Mouse (Mus musculus) right cerebral cortex, adult 18-20 months (tissue): ENCODE data around the gene Pld6.

Source experiments
- DNase-seq: peaks from one replicate; pipeline ENCODE4 v3.0.0; 2022; ENCODE audit warnings: mixed read lengths

Gene Pld6

GRCm38 (mm10) chr11:59787199-59787781 is at the start of gene Pld6:
TSS of gene Pld6 (minus strand) at chr11:59787645.
- peak; percentile 40 for DNase-seq

DNA sequence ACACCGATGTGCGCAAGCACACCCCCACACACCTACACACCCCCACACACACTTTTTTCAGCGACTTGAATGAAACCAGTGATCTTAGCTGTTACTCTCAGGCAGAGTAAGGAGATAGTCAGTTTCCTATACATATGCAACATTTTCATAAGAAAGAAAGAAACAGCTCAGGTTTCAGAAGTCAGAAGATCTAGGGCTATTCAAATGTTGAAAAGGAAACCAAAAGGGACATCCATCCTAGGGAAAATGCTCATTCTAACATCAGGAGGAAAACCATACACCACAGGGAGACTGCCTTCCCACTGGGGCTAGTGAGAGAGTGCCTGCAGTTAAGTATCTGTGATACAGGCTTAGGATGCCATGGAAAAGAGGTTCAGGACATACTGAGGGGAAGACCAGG is 34.2 kb upstream of the Pld6 start:
- DNase-seq, result no peak

DNA sequence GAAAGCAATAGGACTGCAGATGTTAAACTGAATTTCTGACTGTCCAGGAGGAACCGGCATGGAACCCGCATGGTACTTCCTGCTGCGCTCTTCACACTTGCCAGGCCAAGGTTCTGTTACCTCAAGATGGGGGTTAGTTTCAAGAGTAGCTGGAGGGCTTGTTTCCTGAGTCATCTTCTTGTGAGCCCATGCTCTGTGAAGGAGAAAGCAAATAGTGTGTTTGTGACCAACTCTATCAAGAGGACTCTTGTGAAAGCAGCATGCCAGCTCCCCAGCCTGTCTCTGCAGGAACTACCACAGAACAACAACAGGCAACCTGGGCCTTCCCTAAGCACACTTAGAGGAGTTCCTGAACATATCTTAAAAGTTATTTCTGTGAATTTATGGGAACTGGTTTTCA is 30.5 kb upstream of the Pld6 start:
- no peak for DNase-seq

- DNase-seq, result no peak
Measured at GRCm38 (mm10) chr11:59815482-59816065, 28.1 kb upstream of the Pld6 start.

- DNase-seq, result no peak
Measured at GRCm38 (mm10) chr11:59814936-59815335, 27.5 kb upstream of the Pld6 start.

DNA sequence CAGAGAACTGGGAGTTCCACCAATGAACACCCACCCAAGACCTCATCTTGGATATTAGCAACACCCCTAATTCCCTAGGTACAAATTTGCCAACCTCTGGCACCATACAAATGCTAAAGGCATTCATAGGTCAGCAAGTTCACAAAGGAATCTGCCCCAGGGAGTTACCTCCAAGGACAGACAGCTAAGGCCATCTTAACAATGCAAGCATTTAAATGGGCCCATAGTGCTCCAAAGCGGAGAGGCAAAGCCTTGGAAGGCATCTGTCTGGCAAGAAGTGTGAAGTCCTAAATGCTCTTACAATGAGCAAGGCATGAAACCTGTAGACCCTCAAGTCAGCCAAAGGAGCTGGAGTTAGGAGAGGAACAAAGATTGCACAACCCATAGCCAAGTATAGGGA is 26.9 kb upstream of the Pld6 start:
- no peak for DNase-seq

DNA sequence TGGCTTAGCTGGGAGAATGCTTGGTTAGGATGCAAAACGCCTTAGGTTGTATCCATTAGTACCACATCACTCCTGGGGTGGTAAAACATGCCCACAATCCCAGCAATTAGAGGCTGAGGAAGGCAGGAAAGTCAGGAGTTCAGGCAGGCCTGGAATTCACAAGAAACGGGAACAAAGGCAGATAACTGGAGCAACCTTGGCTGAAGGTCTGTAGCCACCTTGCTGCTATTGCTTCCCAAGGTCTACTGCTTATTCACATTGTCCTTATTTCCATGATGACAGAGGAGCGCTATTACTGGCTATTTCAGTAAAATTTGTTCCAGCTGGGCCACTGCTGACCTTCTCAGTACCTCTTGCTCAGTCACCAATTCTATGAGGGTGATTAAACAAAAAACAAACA is 25.8 kb upstream of the Pld6 start:
- DNase-seq, result no peak

GRCm38 (mm10) chr11:59811211-59811610 is 23.8 kb upstream of the Pld6 start:
- no peak for DNase-seq

DNA sequence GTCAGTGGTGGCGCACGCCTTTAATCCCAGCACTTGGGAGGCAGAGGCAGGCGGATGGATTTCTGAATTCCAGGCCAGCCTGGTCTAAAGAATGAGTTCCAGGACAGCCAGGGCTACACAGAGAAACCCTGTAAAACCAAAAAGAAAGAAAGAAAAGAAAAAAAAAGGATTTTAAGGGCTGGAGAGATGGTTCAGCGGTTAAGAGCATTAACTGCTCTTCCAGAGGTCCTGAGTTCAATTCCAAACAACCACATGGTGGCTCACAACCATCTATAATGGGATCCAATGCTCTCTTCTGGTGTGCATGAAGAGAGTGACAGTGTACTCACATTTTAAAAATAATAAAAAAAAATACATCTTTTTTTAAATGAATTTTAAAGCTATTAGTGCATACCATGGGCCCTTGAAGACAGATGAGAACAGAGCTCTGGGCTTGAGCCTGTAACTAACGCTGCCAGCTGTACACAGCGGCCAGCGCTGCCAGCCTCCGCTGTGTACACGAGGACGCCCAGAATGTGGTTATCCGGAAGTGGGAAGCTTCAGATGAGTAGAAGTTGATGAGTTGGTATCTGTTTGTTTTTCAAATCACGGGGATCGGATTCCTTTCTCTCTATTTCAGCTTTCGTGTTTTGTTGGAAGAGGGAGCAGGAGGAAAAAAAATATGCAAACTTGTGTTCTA is 23.2 kb upstream of the Pld6 start:
- DNase-seq, result no peak

- DNase-seq, result peak; percentile 86
Measured at GRCm38 (mm10) chr11:59809670-59810474, 22.4 kb upstream of the Pld6 start, which contains the start of gene Flcn. TSS of gene Flcn (minus strand) at chr11:59810016.

- no peak for DNase-seq
Measured at GRCm38 (mm10) chr11:59809071-59809669, 21.7 kb upstream of the Pld6 start.

DNA sequence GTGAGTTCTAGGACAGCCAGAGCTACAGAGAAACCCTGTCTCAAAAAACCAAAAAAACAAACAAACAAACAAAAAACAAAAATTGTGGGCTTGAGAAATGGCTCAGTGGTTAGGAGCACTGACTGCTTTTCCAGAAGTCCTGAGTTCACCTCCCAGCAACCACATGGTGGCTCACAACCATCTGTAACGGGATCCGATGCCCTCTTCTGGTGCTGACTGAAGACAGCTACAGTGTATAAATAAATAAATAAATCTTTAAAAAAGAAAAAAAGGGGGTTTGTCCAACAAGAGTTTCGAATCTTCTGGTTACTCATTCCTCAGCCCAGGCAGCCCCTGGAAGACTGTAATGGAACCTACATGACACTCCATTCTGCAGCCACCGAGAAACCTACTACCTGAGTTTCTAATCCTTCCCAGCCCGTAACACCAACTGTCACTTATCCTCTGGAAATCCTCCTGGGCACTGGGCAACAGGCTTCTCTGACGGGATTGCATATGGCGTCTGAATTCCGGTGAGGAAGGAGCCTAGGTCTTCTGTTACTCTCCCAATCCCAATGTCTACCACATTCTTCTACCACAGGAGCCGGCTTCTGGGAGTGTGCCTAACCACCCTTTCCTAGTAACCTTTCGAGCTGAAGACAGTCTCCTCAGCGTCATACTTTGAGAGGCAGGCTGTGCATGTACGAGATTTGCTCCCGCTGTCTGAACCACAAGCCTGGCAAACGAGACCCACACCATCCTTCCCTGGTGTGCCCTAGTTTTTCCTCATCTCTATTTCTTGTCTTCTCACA is 20.9 kb upstream of the Pld6 start:
- no peak for DNase-seq

DNA sequence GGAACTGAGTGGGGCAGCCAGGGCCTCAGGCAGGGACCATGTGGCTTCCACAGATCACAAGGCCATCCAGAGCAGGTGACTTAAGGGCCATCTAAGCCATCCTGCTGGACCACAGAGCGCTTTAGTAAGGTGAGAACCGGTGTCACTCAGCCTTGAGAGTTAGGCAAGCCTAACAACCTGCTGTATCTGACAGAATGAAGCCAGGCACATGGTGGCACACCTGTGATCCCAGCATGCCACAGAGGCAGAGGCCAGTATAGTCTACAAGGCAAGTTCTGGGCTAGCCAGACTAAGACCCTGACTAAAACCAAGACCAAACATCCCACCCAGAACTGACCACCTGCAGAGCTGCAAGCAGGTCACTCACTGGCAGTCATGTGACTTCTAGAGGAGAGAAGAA is 18.2 kb upstream of the Pld6 start:
- no peak for DNase-seq

- no peak for DNase-seq
Measured at GRCm38 (mm10) chr11:59805256-59805655, 17.8 kb upstream of the Pld6 start.

GRCm38 (mm10) chr11:59804409-59805110 is 17.1 kb upstream of the Pld6 start:
- DNase-seq, result no peak

- DNase-seq, result no peak
Measured at GRCm38 (mm10) chr11:59803516-59803915, 16.1 kb upstream of the Pld6 start.

GRCm38 (mm10) chr11:59801881-59802280 is 14.4 kb upstream of the Pld6 start:
- DNase-seq, result no peak

GRCm38 (mm10) chr11:59800412-59800811 is 13.0 kb upstream of the Pld6 start:
- DNase-seq, result no peak

DNA sequence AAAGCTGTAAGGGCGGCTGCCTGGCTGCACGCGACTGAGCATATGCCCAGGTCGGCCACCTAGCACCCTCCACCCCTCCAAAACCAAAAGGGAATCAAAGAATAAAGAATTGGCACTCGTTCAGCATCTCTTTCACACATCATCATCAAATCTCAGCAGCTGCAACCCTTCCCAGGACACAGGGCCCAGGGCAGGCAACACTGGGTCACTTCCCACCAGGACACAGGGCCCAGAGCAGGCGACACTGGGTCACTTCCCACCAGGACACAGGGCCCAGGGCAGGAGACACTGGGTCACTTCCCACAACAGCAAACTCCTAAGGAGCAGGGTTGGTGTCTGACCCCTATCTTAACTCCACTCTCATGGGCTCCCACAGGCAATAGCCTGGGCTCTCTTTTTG is 5.9 kb upstream of the Pld6 start:
- DNase-seq, result no peak

DNA sequence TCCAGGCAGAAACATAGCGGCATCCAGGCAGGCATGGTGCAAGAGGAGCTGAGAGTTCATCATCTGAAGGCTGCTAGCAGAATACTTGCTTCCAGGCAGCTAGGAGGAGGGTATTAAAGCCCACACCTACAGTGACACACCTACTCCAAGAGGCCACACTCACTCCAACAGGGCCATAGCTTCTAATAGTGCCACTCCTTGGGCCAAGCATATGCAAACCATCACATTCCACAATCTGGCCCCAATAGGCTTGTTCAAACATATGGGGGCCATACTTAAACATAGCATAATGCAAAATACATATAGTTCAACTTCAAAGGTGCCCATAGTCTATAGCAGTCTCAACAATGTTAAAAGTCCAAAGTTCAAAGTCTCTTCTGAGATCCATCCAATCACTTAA is 1.9 kb upstream of the Pld6 start:
- DNase-seq, result no peak

DNA sequence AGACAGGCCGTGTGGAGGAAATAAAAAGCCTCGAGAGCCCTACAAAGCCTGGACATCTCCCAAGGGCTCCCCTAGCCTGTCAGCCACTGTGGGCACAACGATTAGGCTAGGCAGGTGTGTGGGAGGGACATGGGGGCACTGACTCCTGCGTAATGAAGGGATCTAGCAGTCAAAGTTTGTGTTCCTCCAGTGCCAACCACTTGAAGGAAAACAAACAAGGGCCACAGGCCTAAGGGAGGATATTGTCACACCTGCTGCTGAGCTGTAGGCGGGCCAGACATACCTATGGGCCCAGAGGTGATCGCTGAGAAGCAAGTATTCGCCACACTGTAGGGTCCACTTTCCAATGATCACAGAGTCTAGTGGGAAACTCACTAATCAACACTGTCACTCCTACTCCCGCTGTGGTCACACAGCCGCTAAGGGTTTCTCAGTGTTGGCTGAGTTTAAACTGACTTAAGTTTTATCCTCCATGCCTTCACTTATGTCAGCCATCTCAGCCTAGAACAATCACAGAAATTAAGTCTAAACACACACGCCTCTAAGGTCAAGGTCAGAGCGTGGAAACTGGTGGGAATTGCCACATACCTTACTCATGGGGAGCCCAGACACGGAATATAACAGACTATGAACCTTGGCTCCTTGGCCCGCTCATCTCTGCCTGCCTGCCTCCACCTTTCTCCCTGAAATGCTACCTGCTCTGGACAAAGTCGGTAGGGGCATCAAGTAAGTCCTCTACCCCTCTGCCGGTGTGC is 824 bp downstream of the Pld6 start:
- no peak for DNase-seq
